Mouse (Mus musculus) stomach, embryonic 14.5 days (tissue): ENCODE measurements around the gene Cyp4f18. TPM values are rescaled to one million over a fixed set of nuclear protein-coding genes. Genes with fewer than 3 reads are reported as not detected.
"Not testable (repeated sequence)": the region's sequence is repeated elsewhere in the genome, so short reads cannot be mapped to it uniquely, and the experiment has no call there.

Experiments
- ATAC-seq: fragments of 200-750 bp; cut with Nextera tagmentation; 2 replicates; pipeline ENCODE4 v1.8.0; 2017; ENCODE audit warnings: low read depth, moderate TSS enrichment; ENCODE audit not compliant: insufficient number of reproducible peaks, insufficient read depth, low FRiP score
- H3K27ac ChIP-seq: fragments of 300-500 bp; sonication (generic); 2 replicates; pipeline ENCODE4 v1.5.1; 2014; ENCODE audit warnings: mild to moderate bottlenecking, low read length, moderate library complexity, mixed read lengths
- H3K27me3 ChIP-seq: fragments of 300-500 bp; sonication (generic); 2 replicates; pipeline ENCODE4 v1.6.1; 2014; ENCODE audit warnings: low read length, control low read depth, mixed read lengths; ENCODE audit not compliant: control insufficient read depth, insufficient read depth
- H3K36me3 ChIP-seq: fragments of 300-500 bp; sonication (generic); 2 replicates; pipeline ENCODE4 v1.6.1; 2014; ENCODE audit warnings: mild to moderate bottlenecking, control low read depth, low read length, moderate library complexity, mixed read lengths; ENCODE audit not compliant: control insufficient read depth, insufficient read depth
- H3K4me1 ChIP-seq: fragments of 300-500 bp; sonication (generic); 2 replicates; pipeline ENCODE4 v1.6.1; 2014; ENCODE audit warnings: low read length, control low read depth, mixed read lengths; ENCODE audit not compliant: control insufficient read depth, insufficient read depth
- H3K4me2 ChIP-seq: fragments of 300-500 bp; sonication (generic); replicated peaks from 2 replicates; pipeline ENCODE4 v1.6.1; 2014; ENCODE audit warnings: low read depth, low read length, control low read depth
- H3K4me3 ChIP-seq: fragments of 300-500 bp; sonication (generic); 2 replicates; pipeline ENCODE4 v1.5.1; 2014; ENCODE audit warnings: low read depth, low read length, control low read depth
- H3K9ac ChIP-seq: fragments of 300-500 bp; sonication (generic); replicated peaks from 2 replicates; pipeline ENCODE4 v1.6.1; 2014; ENCODE audit warnings: low read depth, mild to moderate bottlenecking, control low read depth, low read length, moderate library complexity, mixed read lengths
- H3K9me3 ChIP-seq: fragments of 300-500 bp; sonication (generic); 2 replicates; pipeline ENCODE4 v1.6.1; 2016; ENCODE audit warnings: low read depth, low read length, control low read depth; ENCODE audit not compliant: control insufficient read depth
- WGBS: fragments of 180-500 bp; shearing (Covaris S2); extraction: QIAGEN DNeasy Blood & Tissue Kit; methylation state at CpG from one replicate; pipeline ENCODE4 v1.1.7; 2014; 5-methylcytosine and 5-hydroxymethylcytosine counted together
- polyA plus RNA-seq: library from polyadenylated mRNA; unstranded; fragments of >200 nt; fragmentation: Nextera tagmentation; extraction: Ambion mirVana; gene quantifications from 2 replicates; pipeline ENCODE4 v1.2.1, GENCODE M21; 2014

Cyp4f18 gene
- polyA plus RNA-seq, 1 experiment from 2014 or later: 1.6 TPM

GRCm38 (mm10) chr8:72018141-72018540 lies 8.7 kb upstream of the Cyp4f18 start:
- no peaks in the 10 kb centered on the region for H3K27me3 ChIP-seq
- ATAC-seq: no peak
- H3K4me3 ChIP-seq: no peak overlapping the region
- no peaks in the 10 kb centered on the region for H3K4me1 ChIP-seq
- no peaks in the 10 kb centered on the region for H3K9me3 ChIP-seq
- H3K4me2 ChIP-seq: no peak overlapping the region
- H3K36me3 ChIP-seq: no peaks in the 10 kb centered on the region
- H3K9ac ChIP-seq: no peak overlapping the region
- WGBS: 63% methylated on average over 2 of the region's 2 CpGs
- H3K27ac ChIP-seq: no peak overlapping the region

GRCm38 (mm10) chr8:72017339-72017738 lies 7.9 kb upstream of the Cyp4f18 start:
- not testable (repeated sequence) for H3K27ac ChIP-seq, H3K9ac ChIP-seq, H3K4me3 ChIP-seq, H3K4me2 ChIP-seq, H3K4me1 ChIP-seq, H3K36me3 ChIP-seq, ATAC-seq, H3K9me3 ChIP-seq, H3K27me3 ChIP-seq
- WGBS: 46% methylated on average over 2 of the region's 2 CpGs

DNA sequence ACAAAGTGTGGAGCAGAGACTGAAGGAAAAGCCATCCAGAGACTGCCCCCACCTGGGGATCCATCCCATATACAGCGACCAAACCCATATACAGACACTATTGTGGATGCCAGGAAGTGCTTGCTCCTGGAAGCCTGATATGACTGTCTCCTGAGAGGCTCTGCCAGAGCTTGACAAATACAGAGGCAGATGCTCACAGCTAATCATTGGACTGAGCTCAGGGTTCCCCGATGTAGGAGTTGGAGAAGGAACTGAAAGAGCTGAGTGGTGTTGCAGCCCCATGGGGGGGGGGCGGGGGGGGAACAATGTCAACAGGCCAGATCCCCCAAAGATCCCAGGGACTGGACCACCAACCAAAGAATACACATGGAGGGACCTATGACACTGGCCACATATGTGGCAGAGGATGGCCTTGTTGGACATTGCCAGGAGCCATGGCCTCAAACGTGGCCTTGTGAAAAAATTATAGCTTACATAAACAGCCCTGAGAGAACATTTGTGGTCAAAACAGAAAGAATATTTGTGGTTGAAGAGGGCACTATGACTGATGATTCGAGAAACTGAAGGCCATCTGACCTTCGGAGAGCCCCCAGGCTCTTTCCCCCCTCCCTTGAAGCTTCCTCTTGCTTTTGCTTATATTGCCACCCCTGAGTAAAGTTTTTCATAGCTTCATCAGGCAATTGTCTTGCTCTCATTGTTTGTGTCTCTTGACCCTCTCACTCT lies 4.2 kb upstream of the Cyp4f18 start:
- H3K9me3 ChIP-seq: not testable (repeated sequence)

GRCm38 (mm10) chr8:72008134-72008641 lies 1.2 kb downstream of the Cyp4f18 start:
- Histone ChIP-seq H3K4me3 (no peak overlapping the region), H3K27me3 (no peaks in the 10 kb centered on the region), H3K4me1 (no peaks in the 10 kb centered on the region), H3K36me3 (no peaks in the 10 kb centered on the region), H3K9ac (no peak overlapping the region), H3K9me3 (no peaks in the 10 kb centered on the region), H3K27ac (no peak overlapping the region), H3K4me2 (no peak overlapping the region)
- ATAC-seq: no peak
- WGBS: 65% methylated on average over 3 of the region's 3 CpGs

More for the DNA sequence above, 4.2 kb upstream of the Cyp4f18 start:
- not testable (repeated sequence) for H3K36me3 ChIP-seq, H3K27ac ChIP-seq, ATAC-seq, H3K4me2 ChIP-seq, H3K4me3 ChIP-seq, H3K9ac ChIP-seq, H3K4me1 ChIP-seq, H3K27me3 ChIP-seq
- 48% methylated on average over 6 of the region's 6 CpGs for WGBS

DNA sequence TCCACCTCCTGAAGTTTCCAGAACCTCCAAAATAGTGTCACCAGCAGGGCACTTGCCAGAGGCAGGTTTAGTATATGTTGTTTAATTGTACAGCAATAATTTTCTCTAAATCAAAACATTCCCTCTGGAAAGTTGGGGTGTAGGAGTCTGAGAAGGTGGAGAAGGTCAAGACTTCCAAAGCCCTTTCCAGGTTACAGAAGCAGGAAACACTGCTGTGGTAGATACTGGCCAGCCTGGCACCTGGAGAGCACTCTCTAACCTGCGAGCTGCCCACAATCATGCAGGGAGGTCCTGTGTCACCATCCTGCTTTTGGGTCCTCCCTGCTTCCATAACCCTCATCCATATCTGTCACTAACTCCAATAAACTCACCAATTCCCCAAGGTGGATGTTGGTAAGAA lies 2.7 kb downstream of the Cyp4f18 start:
- 70% methylated on average over 1 of the region's 1 CpGs for WGBS
- Histone ChIP-seq H3K36me3 (no peaks in the 10 kb centered on the region), H3K9me3 (no peaks in the 10 kb centered on the region), H3K4me3 (no peak overlapping the region), H3K27me3 (no peaks in the 10 kb centered on the region), H3K4me2 (no peak overlapping the region), H3K9ac (no peak overlapping the region), H3K4me1 (no peaks in the 10 kb centered on the region), H3K27ac (no peak overlapping the region)
- no peak for ATAC-seq

- Histone ChIP-seq H3K4me2 (no peak overlapping the region), H3K27ac (no peak overlapping the region), H3K4me3 (no peak overlapping the region), H3K9me3 (no peaks in the 10 kb centered on the region), H3K36me3 (no peaks in the 10 kb centered on the region), H3K27me3 (no peaks in the 10 kb centered on the region), H3K4me1 (no peaks in the 10 kb centered on the region), H3K9ac (no peak overlapping the region)
- ATAC-seq: no peak
- WGBS: 81% methylated on average over 3 of the region's 3 CpGs
These were observed 3.5 kb downstream of the Cyp4f18 start for GRCm38 (mm10) chr8:72005912-72006311.

GRCm38 (mm10) chr8:72002942-72003341 lies 6.5 kb downstream of the Cyp4f18 start:
- Histone ChIP-seq H3K4me3 (no peak overlapping the region), H3K9me3 (no peaks in the 10 kb centered on the region), H3K9ac (no peak overlapping the region), H3K27me3 (no peaks in the 10 kb centered on the region), H3K27ac (no peak overlapping the region), H3K4me1 (no peaks in the 10 kb centered on the region), H3K4me2 (no peak overlapping the region), H3K36me3 (no peaks in the 10 kb centered on the region)
- no peak for ATAC-seq

DNA sequence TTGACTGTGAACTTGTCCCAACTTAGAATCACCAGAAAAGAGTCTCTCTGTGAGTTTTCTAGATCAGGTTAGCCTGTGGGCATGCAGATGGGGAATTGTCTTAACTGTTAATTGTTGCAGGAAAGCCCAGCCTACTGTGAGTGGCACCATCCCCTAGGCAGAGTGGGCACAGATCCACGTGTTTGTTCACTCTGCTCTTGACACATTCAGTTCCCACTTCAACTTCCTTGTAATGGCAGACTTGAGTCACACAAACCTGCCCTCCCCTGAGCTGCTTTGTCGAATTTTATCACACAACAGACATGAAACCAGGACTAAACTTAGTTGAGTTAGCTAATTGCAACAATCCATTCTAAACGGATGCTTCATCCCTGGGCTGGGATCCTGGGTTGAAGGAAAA lies 9.2 kb downstream of the Cyp4f18 start:
- Histone ChIP-seq H3K9me3 (no peaks in the 10 kb centered on the region), H3K4me1 (no peaks in the 10 kb centered on the region), H3K9ac (no peak overlapping the region), H3K27me3 (no peaks in the 10 kb centered on the region), H3K4me3 (no peak overlapping the region), H3K27ac (no peak overlapping the region), H3K36me3 (no peaks in the 10 kb centered on the region), H3K4me2 (no peak overlapping the region)
- ATAC-seq: no peak
- WGBS: 56% methylated on average over 3 of the region's 3 CpGs

GRCm38 (mm10) chr8:71999434-71999833 lies 10.0 kb downstream of the Cyp4f18 start:
- Histone ChIP-seq H3K9me3 (no peaks in the 10 kb centered on the region), H3K4me3 (no peak overlapping the region), H3K4me2 (no peak overlapping the region), H3K4me1 (no peaks in the 10 kb centered on the region), H3K9ac (no peak overlapping the region), H3K36me3 (no peaks in the 10 kb centered on the region), H3K27me3 (no peaks in the 10 kb centered on the region), H3K27ac (no peak overlapping the region)
- WGBS: 80% methylated on average over 1 of the region's 1 CpGs
- no peak for ATAC-seq
